Mouse (Mus musculus) gastrocnemius, postnatal 4 days (tissue): ENCODE data around the gene Zfhx3. TPM values are rescaled to one million over a fixed set of nuclear protein-coding genes. Genes with fewer than 3 reads are reported as not detected.
A peak's percentile ranks its signal among the peaks of the same experiment; 100 is the strongest.

Experiments
- DNase-seq, 2 experiments: peaks; one replicate each; pipeline ENCODE4 v3.0.0; 2021 to 2022; ENCODE audit warnings: low spot score in 2 of 2, mixed read lengths in 2 of 2
- total RNA-seq, 2 experiments: library from RNA; stranded (reverse); gene quantifications; 2 replicates each; pipeline ENCODE4 v1.2.3; 2021

Zfhx3 gene
- total RNA-seq, 2 experiments from 2014 or later, result 15.9 to 16.0 TPM

DNA sequence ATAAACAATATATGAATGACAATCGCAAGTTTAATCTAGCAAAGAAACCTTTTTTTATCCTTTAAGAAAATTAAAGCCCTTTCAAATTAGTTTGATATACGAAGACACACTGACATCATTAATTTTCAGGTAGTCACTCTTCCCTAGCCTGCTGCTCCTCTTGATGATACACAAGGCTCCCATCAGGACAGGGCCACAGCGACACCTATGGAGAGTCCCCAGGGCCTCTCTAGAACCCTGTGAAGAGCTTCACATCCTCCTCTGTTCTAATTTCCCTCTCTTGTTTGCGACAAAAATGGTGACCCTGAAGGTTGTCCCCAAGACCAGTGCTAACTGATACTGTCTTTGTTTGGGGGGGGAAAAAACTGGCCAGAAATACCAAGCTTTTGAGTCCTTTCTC is 144.5 kb downstream of the Zfhx3 start:
- no peak for DNase-seq

GRCm38 (mm10) chr8:108089632-108090031 is 147.2 kb downstream of the Zfhx3 start:
- no peak for DNase-seq

DNA sequence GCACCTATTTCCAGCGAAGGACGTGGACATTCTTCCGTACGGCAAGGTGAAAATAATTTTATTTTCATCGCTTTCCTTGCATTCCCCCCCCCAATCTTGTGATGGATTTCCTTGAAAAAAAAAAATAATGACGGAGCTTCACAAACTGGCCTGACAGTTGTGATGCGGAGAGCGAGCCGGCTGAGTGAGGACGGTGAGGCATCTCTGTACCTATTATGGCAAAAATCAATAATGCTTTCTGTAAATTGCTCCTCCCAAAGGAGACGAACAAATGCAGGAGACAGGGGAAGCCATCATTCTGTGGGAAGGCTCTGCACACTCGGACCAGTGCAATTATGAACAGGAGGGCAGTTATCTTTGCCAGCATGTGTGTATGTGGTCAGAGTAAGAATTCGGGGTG is 156.2 kb downstream of the Zfhx3 start:
- DNase-seq, result no peak

DNA sequence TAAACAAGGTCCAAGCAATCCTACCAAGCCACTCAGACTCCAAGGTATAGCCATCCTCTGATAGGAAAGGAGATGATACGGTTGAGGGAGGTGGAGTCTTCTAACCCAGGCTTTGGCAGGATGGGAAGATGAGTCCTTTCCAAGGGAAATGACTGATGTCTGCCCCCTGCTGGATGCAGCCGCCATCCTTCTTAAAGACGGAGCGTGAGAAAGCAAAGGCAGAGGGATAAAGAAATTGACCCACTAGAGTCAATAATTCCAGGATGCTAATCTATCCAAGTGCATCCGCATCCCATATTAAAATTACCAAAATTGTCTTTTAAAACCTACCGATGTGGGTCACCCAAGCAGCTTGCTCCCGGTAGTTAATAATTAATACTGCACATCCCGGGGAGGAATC is 158.7 kb downstream of the Zfhx3 start:
- peak in 1 of 2 experiments; percentile 56 for DNase-seq

DNA sequence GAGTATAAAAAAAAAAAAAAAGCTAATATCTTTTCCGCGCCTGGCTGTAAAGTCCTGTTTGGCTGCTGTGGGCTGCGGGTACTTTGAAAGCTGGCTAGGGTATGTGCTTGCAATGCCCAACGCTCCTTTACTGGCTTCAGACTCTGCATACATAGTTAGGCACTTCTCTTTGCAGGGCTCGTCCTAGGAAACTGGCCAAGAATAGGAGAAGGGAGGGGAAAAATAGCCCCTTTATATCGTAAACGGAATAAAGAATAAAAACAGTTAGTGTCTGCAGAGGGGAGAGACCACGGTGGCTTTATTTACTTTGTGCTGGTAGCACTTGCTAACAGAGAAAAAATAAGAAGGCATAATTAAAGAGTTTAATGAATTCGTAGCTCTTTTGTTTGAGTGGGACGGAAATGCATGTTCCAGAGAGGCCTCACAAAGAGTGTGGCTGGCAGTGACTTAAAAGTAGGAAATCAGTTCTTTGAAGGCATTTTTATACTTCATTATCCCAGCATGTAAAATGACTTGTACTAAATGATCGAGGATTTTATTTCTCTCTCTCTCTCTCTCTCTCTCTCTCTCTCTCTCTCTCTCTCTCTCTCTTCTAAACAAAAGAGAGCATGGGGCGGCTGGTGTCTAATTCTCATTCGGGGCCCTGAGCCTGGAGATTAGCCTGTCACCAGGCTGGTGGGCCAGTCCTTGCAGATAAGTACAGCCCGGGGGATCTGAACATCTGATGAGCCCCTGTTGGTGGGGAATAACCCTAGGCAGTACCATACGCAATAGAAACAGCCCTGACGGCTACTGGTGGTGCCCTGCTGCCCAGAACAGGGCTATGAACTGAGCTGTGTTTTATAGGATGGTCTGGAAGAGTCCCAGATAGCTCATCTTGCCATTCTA is 159.8 kb downstream of the Zfhx3 start:
- DNase-seq, result no peak

- DNase-seq, result no peak
These were observed 162.1 kb downstream of the Zfhx3 start for GRCm38 (mm10) chr8:108104471-108105098.

DNA sequence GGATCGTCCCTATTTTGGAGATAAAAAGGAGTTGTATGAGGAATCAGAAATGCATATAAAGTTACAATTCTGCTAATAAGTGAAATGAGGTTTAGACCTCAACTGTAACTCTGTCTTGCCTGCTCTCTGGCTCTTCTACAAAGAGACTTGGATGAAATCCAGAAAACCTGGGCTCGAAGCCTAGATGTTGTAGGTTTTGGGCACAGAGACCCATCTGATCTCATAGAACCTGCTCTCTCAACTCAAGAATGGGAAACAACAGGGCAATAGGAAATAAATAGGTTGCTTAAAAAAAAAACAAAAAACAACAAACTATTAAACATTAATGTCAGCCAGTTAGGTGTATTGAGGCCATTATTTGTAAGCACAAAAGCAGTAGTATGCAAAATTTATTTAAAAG is 182.6 kb downstream of the Zfhx3 start:
- no peak for DNase-seq

- no peak for DNase-seq
These were observed 183.0 kb downstream of the Zfhx3 start for GRCm38 (mm10) chr8:108125491-108125890.

- DNase-seq, result no peak
These were observed 204.1 kb downstream of the Zfhx3 start for GRCm38 (mm10) chr8:108146536-108146935.

GRCm38 (mm10) chr8:108148599-108149249 is 206.3 kb downstream of the Zfhx3 start:
- DNase-seq, result no peak

GRCm38 (mm10) chr8:108170804-108171203 is 228.4 kb downstream of the Zfhx3 start:
- DNase-seq, result no peak

DNA sequence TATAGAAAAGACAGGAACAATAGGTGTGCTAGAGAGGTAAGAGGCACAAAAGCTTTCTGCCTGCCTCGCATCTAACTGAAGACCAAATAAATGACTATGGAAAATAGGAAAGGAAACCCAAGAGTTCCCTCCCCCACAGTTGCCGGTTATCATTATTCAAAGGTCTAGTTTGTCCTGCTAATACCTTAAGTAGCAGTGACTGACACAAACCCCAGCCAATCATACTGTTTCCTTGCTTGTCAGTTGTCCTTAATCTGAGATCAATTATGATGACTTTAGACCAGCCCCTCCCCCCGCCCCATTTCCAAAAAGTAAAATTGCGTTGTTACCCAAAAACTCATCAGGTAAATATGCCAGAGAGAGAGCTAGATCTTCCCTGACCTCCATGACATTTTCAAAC is 240.9 kb downstream of the Zfhx3 start:
- DNase-seq, result no peak

GRCm38 (mm10) chr8:108183948-108184347 is 241.5 kb downstream of the Zfhx3 start:
- no peak for DNase-seq

- no peak for DNase-seq
These were observed 243.8 kb downstream of the Zfhx3 start for GRCm38 (mm10) chr8:108186289-108186688.

DNA sequence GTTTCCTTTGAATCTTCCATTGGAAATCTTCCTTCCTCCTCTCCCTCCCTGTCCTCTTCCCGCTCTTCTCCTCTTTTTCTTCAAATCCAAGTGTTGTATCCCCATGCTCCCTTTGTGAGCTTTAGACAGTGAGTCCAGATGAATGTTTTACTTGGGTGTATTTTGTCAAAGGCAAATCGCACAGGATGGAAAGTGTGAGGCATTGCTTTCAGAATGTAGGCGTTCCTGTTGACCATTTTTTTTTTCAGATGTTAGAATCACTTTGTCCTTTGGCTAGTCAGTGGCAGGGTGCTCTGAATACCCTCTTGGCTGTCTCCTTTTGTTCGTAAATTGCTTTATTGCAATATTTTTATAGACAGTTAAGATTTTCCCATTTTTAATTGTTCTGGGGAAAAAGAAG is 245.6 kb downstream of the Zfhx3 start:
- DNase-seq, result no peak

DNA sequence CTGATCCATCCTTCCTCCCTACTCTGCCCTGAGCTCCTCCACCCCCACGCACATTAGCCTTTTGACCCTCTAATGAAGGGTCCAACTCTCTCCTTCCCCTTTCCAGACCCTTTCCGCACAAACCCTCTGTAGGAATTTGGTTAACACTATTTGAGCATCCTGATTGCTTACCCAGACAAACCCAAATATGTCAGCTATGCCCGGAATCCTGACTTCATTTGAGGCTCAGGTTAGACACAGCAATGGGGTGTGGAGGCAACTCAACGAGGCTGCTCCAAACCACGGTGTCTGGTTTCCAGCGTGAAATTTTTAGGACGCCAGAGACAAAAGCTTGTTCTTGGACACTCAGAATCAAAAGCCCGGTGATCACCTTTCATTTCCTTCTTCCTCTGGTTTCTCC is 252.1 kb downstream of the Zfhx3 start:
- DNase-seq, result no peak

- DNase-seq, result no peak
These were observed 272.6 kb downstream of the Zfhx3 start for GRCm38 (mm10) chr8:108215026-108215425.

DNA sequence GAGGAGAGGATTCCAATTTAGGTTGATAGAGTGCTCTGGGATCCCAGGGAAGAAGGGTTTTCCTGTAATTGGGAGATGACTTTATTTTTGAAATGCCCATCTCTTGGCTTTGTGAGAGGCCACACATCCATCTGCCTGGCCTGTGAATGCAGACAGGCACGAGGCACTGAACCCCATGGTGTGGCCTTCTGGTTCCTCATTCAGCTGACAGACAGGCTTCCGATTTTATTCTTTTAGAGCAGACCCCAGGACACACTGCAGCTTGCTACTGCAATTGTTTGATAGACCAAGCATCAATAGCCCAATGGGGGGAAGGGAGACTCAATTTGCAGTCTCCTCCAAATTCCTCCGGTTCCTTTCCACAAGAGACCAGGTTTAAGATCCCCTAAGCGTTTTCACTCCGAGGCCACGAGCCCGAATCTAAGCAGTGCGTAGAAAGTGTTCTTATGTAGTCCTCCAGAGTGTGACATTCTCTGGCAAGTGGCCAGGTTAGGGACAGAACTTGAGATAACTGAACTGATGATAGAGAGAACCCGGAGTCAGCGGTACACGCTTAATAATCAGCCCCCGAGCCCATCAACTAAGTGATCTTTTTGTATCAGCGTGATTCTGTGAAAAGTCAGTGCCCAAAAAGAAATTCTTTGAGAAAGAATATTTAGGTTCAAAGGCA is 275.9 kb downstream of the Zfhx3 start:
- DNase-seq, result no peak

DNA sequence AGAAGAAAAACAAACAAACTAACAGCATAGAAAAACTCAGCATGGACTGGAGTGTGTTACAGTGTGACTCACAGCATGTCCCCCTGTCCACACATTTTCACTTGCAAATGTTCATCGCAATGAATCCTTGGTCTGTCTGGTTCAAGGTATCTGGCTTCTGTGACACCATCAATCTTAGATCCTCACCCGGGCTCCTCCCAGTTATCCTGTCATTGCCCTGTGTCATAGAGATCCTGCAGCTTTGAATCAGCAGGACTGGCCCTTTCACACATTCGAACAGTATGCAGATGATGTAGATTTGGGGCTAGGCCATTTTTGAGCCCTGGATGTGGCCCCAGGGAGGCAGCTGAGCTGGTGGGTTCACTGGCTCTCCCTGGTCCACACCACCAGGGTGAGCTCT is 278.1 kb downstream of the Zfhx3 start:
- no peak for DNase-seq

GRCm38 (mm10) chr8:108222091-108222490 is 279.6 kb downstream of the Zfhx3 start:
- no peak for DNase-seq

DNA sequence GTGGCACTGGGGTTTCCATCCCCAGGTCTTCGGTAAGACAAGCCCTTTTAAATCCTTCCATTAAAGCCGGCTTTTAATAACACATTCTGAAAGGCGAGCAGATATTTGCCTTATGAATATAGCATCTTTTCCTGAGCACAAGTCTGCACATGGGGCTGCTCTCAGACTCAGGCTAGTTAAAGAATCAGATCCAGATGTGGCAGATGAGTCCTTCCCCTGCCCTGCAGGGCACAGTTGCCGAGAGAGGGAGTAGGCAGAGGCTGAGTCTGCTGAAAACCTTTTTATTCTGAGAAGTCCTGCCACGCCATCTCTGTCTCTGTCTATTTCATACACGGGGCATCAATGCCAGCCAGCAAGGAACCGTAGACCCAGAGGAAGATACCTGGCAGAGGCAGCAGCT is 289.9 kb downstream of the Zfhx3 start:
- no peak for DNase-seq

DNA sequence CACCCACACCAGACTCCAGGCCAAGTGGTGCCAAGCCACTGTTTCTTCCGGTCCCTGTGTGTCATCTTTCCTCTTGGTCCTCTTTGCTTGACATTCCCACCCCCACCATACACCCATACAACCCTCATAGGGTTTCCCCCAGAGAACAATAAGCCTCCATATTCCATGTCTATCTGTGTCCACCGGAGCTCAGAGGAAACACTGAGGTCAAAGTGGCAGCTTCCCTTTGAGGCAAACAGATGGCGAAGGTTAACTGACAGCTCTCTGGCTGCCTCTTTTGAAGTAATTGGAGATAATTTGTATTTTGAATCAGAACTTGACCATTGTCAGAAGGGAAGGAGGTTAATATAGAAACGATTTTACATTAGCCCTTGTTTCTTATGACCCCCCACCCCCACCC is 292.0 kb downstream of the Zfhx3 start:
- no peak for DNase-seq
